Mouse (Mus musculus): ENCODE results near the gene Scaf1. TPM values are rescaled to one million over a fixed set of nuclear protein-coding genes. Genes with fewer than 3 reads are reported as not detected.
A peak's percentile ranks its signal among the peaks of the same experiment; 100 is the strongest.

The Scaf1 gene
- polyA plus RNA-seq, 1 experiment: 56.7 TPM

GRCm38 (mm10) chr7:45006503-45006902, 9.7 kb downstream of the Scaf1 start:
- Histone ChIP-seq H3K4me2 (ENCODE audit: low read depth) (no peak overlapping the region), H3ac (ENCODE audit: control insufficient read depth, insufficient read length) (no peak overlapping the region), H3K36me3 (ENCODE audit: control insufficient read depth, insufficient read depth) (peaks cover 9% of the 10 kb centered on the region), H3K27me3 (ENCODE audit: control insufficient read depth, insufficient read depth, insufficient read length) (no peaks in the 10 kb centered on the region), H3K79me2 (ENCODE audit: control insufficient read depth, insufficient read depth) (peaks cover 18% of the 10 kb centered on the region), H3K4me3 (no peak overlapping the region)
- no peak for TF ChIP-seq REST (IDR thresholded peaks at IDR 0.05; ENCODE audit: insufficient read depth, insufficient read length)
- TF ChIP-seq E2F4 (IDR thresholded peaks at IDR 0.05; ENCODE audit: insufficient read depth): no peak
- TF ChIP-seq SRF (IDR thresholded peaks at IDR 0.05; ENCODE audit: control insufficient read depth, insufficient read length, low read depth): no peak
- no peak for TF ChIP-seq TCF12 (IDR thresholded peaks at IDR 0.05; ENCODE audit: insufficient read depth, poor library complexity, severe bottlenecking)
- TF ChIP-seq MYOG (IDR thresholded peaks at IDR 0.05; ENCODE audit: control insufficient read depth in 1 of 3, insufficient read depth in 1 of 3, insufficient read length in 2 of 3, low read depth in 2 of 3): no peak
- no peak for TF ChIP-seq MAX (IDR thresholded peaks at IDR 0.05; ENCODE audit: low read depth)
- TF ChIP-seq USF1 (IDR thresholded peaks at IDR 0.05; ENCODE audit: low read depth): no peak
- TF ChIP-seq POLR2AphosphoS2 (IDR thresholded peaks at IDR 0.05; ENCODE audit: insufficient read length, low read depth): no peak
- no peak for TF ChIP-seq POLR2A (IDR thresholded peaks at IDR 0.05; ENCODE audit: insufficient read length, low read depth)
- TF ChIP-seq MYOD1 (IDR thresholded peaks at IDR 0.05; ENCODE audit: control insufficient read depth in 1 of 3, insufficient read length in 2 of 3, low read depth in 2 of 3): no peak
- TF ChIP-seq TCF3 (IDR thresholded peaks at IDR 0.05; ENCODE audit: insufficient read length, low read depth): no peak
- TF ChIP-seq CEBPB (IDR thresholded peaks at IDR 0.05; ENCODE audit: insufficient read depth, poor library complexity, severe bottlenecking): no peak

- peaks cover 14% of the 10 kb centered on the region for H3K79me2 ChIP-seq (ENCODE audit: control insufficient read depth, insufficient read depth)
- TF ChIP-seq MYOG (IDR thresholded peaks at IDR 0.05; ENCODE audit: control insufficient read depth in 1 of 3, insufficient read depth in 1 of 3, insufficient read length in 2 of 3, low read depth in 2 of 3) (no peak), MYOD1 (IDR thresholded peaks at IDR 0.05; ENCODE audit: control insufficient read depth in 1 of 3, insufficient read length in 2 of 3, low read depth in 2 of 3) (no peak), POLR2A (IDR thresholded peaks at IDR 0.05; ENCODE audit: insufficient read length, low read depth) (no peak), TCF12 (IDR thresholded peaks at IDR 0.05; ENCODE audit: insufficient read depth, poor library complexity, severe bottlenecking) (no peak), CEBPB (IDR thresholded peaks at IDR 0.05; ENCODE audit: insufficient read depth, poor library complexity, severe bottlenecking) (no peak), REST (IDR thresholded peaks at IDR 0.05; ENCODE audit: insufficient read depth, insufficient read length) (no peak), SRF (IDR thresholded peaks at IDR 0.05; ENCODE audit: control insufficient read depth, insufficient read length, low read depth) (no peak), E2F4 (IDR thresholded peaks at IDR 0.05; ENCODE audit: insufficient read depth) (no peak), USF1 (IDR thresholded peaks at IDR 0.05; ENCODE audit: low read depth) (no peak), TCF3 (IDR thresholded peaks at IDR 0.05; ENCODE audit: insufficient read length, low read depth) (no peak), POLR2AphosphoS2 (IDR thresholded peaks at IDR 0.05; ENCODE audit: insufficient read length, low read depth) (no peak), MAX (IDR thresholded peaks at IDR 0.05; ENCODE audit: low read depth) (no peak)
- H3K27me3 ChIP-seq (ENCODE audit: control insufficient read depth, insufficient read depth, insufficient read length): no peaks in the 10 kb centered on the region
- H3K4me2 ChIP-seq (ENCODE audit: low read depth): no peak overlapping the region
- peaks cover 6% of the 10 kb centered on the region for H3K36me3 ChIP-seq (ENCODE audit: control insufficient read depth, insufficient read depth)
- no peak overlapping the region for H3ac ChIP-seq (ENCODE audit: control insufficient read depth, insufficient read length)
- H3K4me3 ChIP-seq: no peak overlapping the region
Observed at GRCm38 (mm10) chr7:45005321-45005992, 10.7 kb downstream of the Scaf1 start.

- Histone ChIP-seq H3ac (ENCODE audit: control insufficient read depth, insufficient read length) (no peak overlapping the region), H3K4me3 (no peak overlapping the region), H3K4me2 (ENCODE audit: low read depth) (no peak overlapping the region), H3K36me3 (ENCODE audit: control insufficient read depth, insufficient read depth) (no peaks in the 10 kb centered on the region), H3K27me3 (ENCODE audit: control insufficient read depth, insufficient read depth, insufficient read length) (no peaks in the 10 kb centered on the region), H3K79me2 (ENCODE audit: control insufficient read depth, insufficient read depth) (peaks cover 14% of the 10 kb centered on the region)
- no peak for TF ChIP-seq USF1 (IDR thresholded peaks at IDR 0.05; ENCODE audit: low read depth)
- no peak for TF ChIP-seq MAX (IDR thresholded peaks at IDR 0.05; ENCODE audit: low read depth)
- TF ChIP-seq CEBPB (IDR thresholded peaks at IDR 0.05; ENCODE audit: insufficient read depth, poor library complexity, severe bottlenecking): no peak
- TF ChIP-seq MYOG (IDR thresholded peaks at IDR 0.05; ENCODE audit: control insufficient read depth in 1 of 3, insufficient read depth in 1 of 3, insufficient read length in 2 of 3, low read depth in 2 of 3): no peak
- no peak for TF ChIP-seq REST (IDR thresholded peaks at IDR 0.05; ENCODE audit: insufficient read depth, insufficient read length)
- TF ChIP-seq TCF3 (IDR thresholded peaks at IDR 0.05; ENCODE audit: insufficient read length, low read depth): no peak
- TF ChIP-seq POLR2A (IDR thresholded peaks at IDR 0.05; ENCODE audit: insufficient read length, low read depth): no peak
- no peak for TF ChIP-seq POLR2AphosphoS2 (IDR thresholded peaks at IDR 0.05; ENCODE audit: insufficient read length, low read depth)
- no peak for TF ChIP-seq TCF12 (IDR thresholded peaks at IDR 0.05; ENCODE audit: insufficient read depth, poor library complexity, severe bottlenecking)
- no peak for TF ChIP-seq E2F4 (IDR thresholded peaks at IDR 0.05; ENCODE audit: insufficient read depth)
- TF ChIP-seq SRF (IDR thresholded peaks at IDR 0.05; ENCODE audit: control insufficient read depth, insufficient read length, low read depth): no peak
- no peak for TF ChIP-seq MYOD1 (IDR thresholded peaks at IDR 0.05; ENCODE audit: control insufficient read depth in 1 of 3, insufficient read length in 2 of 3, low read depth in 2 of 3)
Observed at GRCm38 (mm10) chr7:45004546-45004945, 11.6 kb downstream of the Scaf1 start.

GRCm38 (mm10) chr7:45002440-45002839, 13.7 kb downstream of the Scaf1 start:
- Histone ChIP-seq H3K27me3 (ENCODE audit: control insufficient read depth, insufficient read depth, insufficient read length) (no peaks in the 10 kb centered on the region), H3K36me3 (ENCODE audit: control insufficient read depth, insufficient read depth) (no peaks in the 10 kb centered on the region), H3ac (ENCODE audit: control insufficient read depth, insufficient read length) (no peak overlapping the region), H3K79me2 (ENCODE audit: control insufficient read depth, insufficient read depth) (peaks cover 20% of the 10 kb centered on the region), H3K4me2 (ENCODE audit: low read depth) (no peak overlapping the region), H3K4me3 (no peak overlapping the region)
- peak; percentile 87 for TF ChIP-seq POLR2AphosphoS2 (IDR thresholded peaks at IDR 0.05; ENCODE audit: insufficient read length, low read depth)
- TF ChIP-seq MAX (IDR thresholded peaks at IDR 0.05; ENCODE audit: low read depth): no peak
- no peak for TF ChIP-seq CEBPB (IDR thresholded peaks at IDR 0.05; ENCODE audit: insufficient read depth, poor library complexity, severe bottlenecking)
- TF ChIP-seq MYOD1 (IDR thresholded peaks at IDR 0.05; ENCODE audit: control insufficient read depth in 1 of 3, insufficient read length in 2 of 3, low read depth in 2 of 3): peak in 1 of 3 experiments; percentile 72
- TF ChIP-seq E2F4 (IDR thresholded peaks at IDR 0.05; ENCODE audit: insufficient read depth): no peak
- no peak for TF ChIP-seq TCF12 (IDR thresholded peaks at IDR 0.05; ENCODE audit: insufficient read depth, poor library complexity, severe bottlenecking)
- TF ChIP-seq MYOG (IDR thresholded peaks at IDR 0.05; ENCODE audit: control insufficient read depth in 1 of 3, insufficient read depth in 1 of 3, insufficient read length in 2 of 3, low read depth in 2 of 3): peak in 2 of 3 experiments; percentile 21 to 35
- peak; percentile 43 for TF ChIP-seq POLR2A (IDR thresholded peaks at IDR 0.05; ENCODE audit: insufficient read length, low read depth)

All from myocyte (in vitro differentiated cells).